Mouse (Mus musculus) heart, adult 8-10 months (tissue): ENCODE results near the gene Ly6g5b. TPM values are rescaled to one million over a fixed set of nuclear protein-coding genes. Genes with fewer than 3 reads are reported as not detected.
A peak's percentile ranks its signal among the peaks of the same experiment; 100 is the strongest.

ENCODE experiments used
- DNase-seq: peaks from one replicate; pipeline ENCODE4 v3.0.0; 2022; ENCODE audit warnings: low spot score
- total RNA-seq, 4 experiments: library from RNA; stranded (reverse); gene quantifications; 2 replicates each; pipeline ENCODE4 v1.2.4; 2022

Gene Ly6g5b
- total RNA-seq, 4 experiments from 2014 or later, result not detected

GRCm38 (mm10) chr17:35105740-35106389 is 9.4 kb downstream of the Ly6g5b start:
- no peak for DNase-seq

GRCm38 (mm10) chr17:35104754-35105153 is 10.5 kb downstream of the Ly6g5b start:
- no peak for DNase-seq

- DNase-seq, result no peak
Measured at GRCm38 (mm10) chr17:35104079-35104478, 11.1 kb downstream of the Ly6g5b start.

GRCm38 (mm10) chr17:35103221-35103690 is 12.0 kb downstream of the Ly6g5b start:
- DNase-seq, result no peak

- DNase-seq, result no peak
Measured at GRCm38 (mm10) chr17:35102299-35102698, 12.9 kb downstream of the Ly6g5b start.

GRCm38 (mm10) chr17:35101161-35101560 is 14.1 kb downstream of the Ly6g5b start:
- no peak for DNase-seq

GRCm38 (mm10) chr17:35100196-35100765 is 14.9 kb downstream of the Ly6g5b start:
- DNase-seq, result no peak

- no peak for DNase-seq
Measured at GRCm38 (mm10) chr17:35097164-35097655, 18.0 kb downstream of the Ly6g5b start.

GRCm38 (mm10) chr17:35096597-35096996 is 18.6 kb downstream of the Ly6g5b start:
- no peak for DNase-seq

- no peak for DNase-seq
Measured at GRCm38 (mm10) chr17:35094475-35095365, 20.5 kb downstream of the Ly6g5b start.

- no peak for DNase-seq
Measured at GRCm38 (mm10) chr17:35092403-35093198, 22.6 kb downstream of the Ly6g5b start.

- DNase-seq, result no peak
Measured at GRCm38 (mm10) chr17:35090166-35090932, 24.9 kb downstream of the Ly6g5b start.

GRCm38 (mm10) chr17:35088825-35089644 is 26.2 kb downstream of the Ly6g5b start, which contains the start of gene Abhd16a:
Gene Abhd16a (plus strand): TSS chr17:35089263.
- DNase-seq, result peak; percentile 92

GRCm38 (mm10) chr17:35088151-35088550 is 27.1 kb downstream of the Ly6g5b start:
- no peak for DNase-seq

- no peak for DNase-seq
Measured at GRCm38 (mm10) chr17:35085208-35085865, 29.9 kb downstream of the Ly6g5b start, which contains the start of gene Ly6g6f. Gene Ly6g6f (minus strand): TSS chr17:35085610.

- DNase-seq, result no peak
Measured at GRCm38 (mm10) chr17:35083929-35084497, 31.2 kb downstream of the Ly6g5b start.

GRCm38 (mm10) chr17:35082841-35083576 is 32.2 kb downstream of the Ly6g5b start:
- DNase-seq, result no peak

GRCm38 (mm10) chr17:35080710-35081109 is 34.5 kb downstream of the Ly6g5b start:
- DNase-seq, result no peak
